Mouse (Mus musculus): ENCODE results near the gene Alkbh2. TPM values are rescaled to one million over a fixed set of nuclear protein-coding genes. Genes with fewer than 3 reads are reported as not detected.

Alkbh2 gene
- total and polyA plus RNA-seq, 3 experiments = 15.2 to 22.6 TPM; not detected in 1

GRCm38 (mm10) chr5:114176548-114177400, 48.8 kb upstream of the Alkbh2 start:
- peak; percentile 69 for DNase-seq (ENCODE audit: low read depth, low spot score)
- Histone ChIP-seq H3K79me2 (ENCODE audit: control insufficient read depth, insufficient read depth, low read length, poor library complexity) (no peaks in the 10 kb centered on the region; the same call in 1 of the 2 replicates), H3K27me3 (ENCODE audit: control insufficient read depth in 1 of 2, insufficient read depth in 2 of 2, low read length in 2 of 2) (no peaks in the 10 kb centered on the region; a peak in 1 of 4 replicates), H3K36me3 (ENCODE audit: control insufficient read depth in 1 of 2, insufficient read depth in 2 of 2, low read length in 2 of 2) (no peaks in the 10 kb centered on the region; a peak in 1 of 4 replicates), H3K4me3 (ENCODE audit: control insufficient read depth in 1 of 2, insufficient read depth in 1 of 2, low read depth in 2 of 2, low read length in 2 of 2) (peak overlapping the region; percentile 75 to 91), H3K9me3 (replicated peaks; ENCODE audit: insufficient read depth, low read length) (no peaks in the 10 kb centered on the region), H3K27ac (ENCODE audit: control insufficient read depth, low read depth, low read length) (peak overlapping the region; percentile 53), H3K4me1 (ENCODE audit: control insufficient read depth in 1 of 2, insufficient read depth in 2 of 2, low read length in 2 of 2) (peaks cover 4 to 7% of the 10 kb centered on the region in 2 experiments; a peak in 1 of 4 replicates), H3K9ac (ENCODE audit: control insufficient read depth, low read depth, low read length, poor library complexity, severe bottlenecking) (peak overlapping the region; percentile 60)
- TF ChIP-seq TCF12 (IDR thresholded peaks at IDR 0.05; ENCODE audit: low read depth, low read length) (no peak), POLR2AphosphoS2 (IDR thresholded peaks at IDR 0.05; ENCODE audit: low read length) (no peak), GABPA (IDR thresholded peaks at IDR 0.05; ENCODE audit: low read depth, low read length) (no peak), BHLHE40 (IDR thresholded peaks at IDR 0.05; ENCODE audit: borderline replicate concordance, low read depth, low read length) (no peak), KAT2A (conservative IDR thresholded peaks at IDR 0.05; ENCODE audit: low read depth, low read length) (no peak), ETS1 (IDR thresholded peaks at IDR 0.05; ENCODE audit: low read depth, low read length) (peak; percentile 19; the same call in 1 of the 2 replicates), E2F4 (IDR thresholded peaks at IDR 0.05; ENCODE audit: borderline replicate concordance, low read depth, low read length) (no peak), NRF1 (IDR thresholded peaks at IDR 0.05; ENCODE audit: insufficient read depth, low read depth, low read length, poor library complexity, severe bottlenecking) (no peak), ZKSCAN1 (IDR thresholded peaks at IDR 0.05; ENCODE audit: low read depth, low read length) (no peak), EP300 (IDR thresholded peaks at IDR 0.05; ENCODE audit: low read depth in 1 of 2, low read length in 2 of 2) (no peak), MAZ (IDR thresholded peaks at IDR 0.05; ENCODE audit: low read depth, low read length) (no peak; the same call in 1 of the 2 replicates), GATA1 (IDR thresholded peaks at IDR 0.05; ENCODE audit: low read depth, low read length) (no peak), RCOR1 (IDR thresholded peaks at IDR 0.05; ENCODE audit: low read depth, low read length) (no peak), CHD2 (IDR thresholded peaks at IDR 0.05; ENCODE audit: low read length) (peak; percentile 11; the same call in 1 of the 2 replicates), ZC3H11A (IDR thresholded peaks at IDR 0.05; ENCODE audit: low read depth, low read length) (no peak), CTCF (IDR thresholded peaks at IDR 0.05 in 2 of 3, conservative IDR thresholded peaks at IDR 0.05 in 1 of 3; ENCODE audit: control insufficient read depth in 1 of 3, insufficient read depth in 1 of 3, low read depth in 2 of 3, low read length in 3 of 3, poor library complexity in 1 of 3, severe bottlenecking in 1 of 3) (peak in 2 of 3 experiments; percentile 43 to 46; a peak in 4 of 6 replicates), HCFC1 (IDR thresholded peaks at IDR 0.05; ENCODE audit: low read depth, low read length) (no peak; the same call in 1 of the 2 replicates), JUND (IDR thresholded peaks at IDR 0.05; ENCODE audit: low read depth, low read length) (no peak), TBP (IDR thresholded peaks at IDR 0.05; ENCODE audit: low read depth, low read length) (0 out of 2 replicates have a peak, but pooled peaks have one; percentile 24), MAX (IDR thresholded peaks at IDR 0.05; ENCODE audit: low read length) (no peak; the same call in 1 of the 2 replicates), SIN3A (IDR thresholded peaks at IDR 0.05; ENCODE audit: low read length) (peak; percentile 55), MYC (IDR thresholded peaks at IDR 0.05; ENCODE audit: low read depth, low read length) (peak; percentile 97), POLR2AphosphoS5 (IDR thresholded peaks at IDR 0.05; ENCODE audit: borderline replicate concordance, low read depth, low read length) (no peak), NELFE (IDR thresholded peaks at IDR 0.05; ENCODE audit: low read depth, low read length) (0 out of 2 replicates have a peak, but pooled peaks have one; percentile 7), ELF1 (IDR thresholded peaks at IDR 0.05; ENCODE audit: low read depth, low read length) (no peak), SMC3 (IDR thresholded peaks at IDR 0.05; ENCODE audit: low read depth, low read length) (peak; percentile 36), POLR2A (IDR thresholded peaks at IDR 0.05; ENCODE audit: control insufficient read depth in 1 of 2, insufficient read depth in 1 of 2, low read depth in 1 of 2, low read length in 2 of 2, poor library complexity in 1 of 2) (no peak), MAFK (IDR thresholded peaks at IDR 0.05; ENCODE audit: borderline replicate concordance, low read depth, low read length) (0 out of 2 replicates have a peak, but pooled peaks have one; percentile 23), MXI1 (IDR thresholded peaks at IDR 0.05; ENCODE audit: low read depth, low read length) (peak; percentile 73), USF2 (IDR thresholded peaks at IDR 0.05; ENCODE audit: borderline replicate concordance in 1 of 2, insufficient read depth in 1 of 2, low read depth in 1 of 2, low read length in 2 of 2) (no peak), ZNF384 (IDR thresholded peaks at IDR 0.05; ENCODE audit: low read depth, low read length) (peak; percentile 90), UBTF (IDR thresholded peaks at IDR 0.05; ENCODE audit: borderline replicate concordance, insufficient read depth, low read depth, low read length) (no peak), MYB (IDR thresholded peaks at IDR 0.05; ENCODE audit: low read depth, low read length) (no peak), USF1 (IDR thresholded peaks at IDR 0.05; ENCODE audit: low read depth, low read length) (peak; percentile 9; the same call in 1 of the 2 replicates), CHD1 (IDR thresholded peaks at IDR 0.05; ENCODE audit: low read depth, low read length) (0 out of 2 replicates have a peak, but pooled peaks have one; percentile 68)

Data from MEL (cell line).